Comparison of ENCODE assay signal across 15 mouse cellular contexts in the genomic region with DNA sequence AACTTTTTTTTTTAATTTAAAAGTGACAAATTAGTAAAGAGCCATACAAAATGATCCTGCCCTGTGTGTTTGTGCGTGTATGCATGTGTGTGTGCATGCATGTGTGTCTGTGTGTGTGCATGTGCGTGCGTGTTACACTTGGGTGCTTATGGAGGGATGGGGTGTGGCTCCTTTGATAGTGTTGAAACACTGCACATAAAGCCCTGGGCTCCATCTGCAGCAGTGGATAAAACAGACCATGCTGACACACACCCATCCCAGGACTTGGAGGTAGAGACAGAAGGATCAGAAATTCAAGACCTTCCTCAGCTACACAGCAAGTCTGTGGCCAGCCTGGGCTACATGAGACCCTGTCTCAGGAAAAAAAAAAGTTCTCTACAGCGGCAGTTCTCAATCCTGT.
"Had no signal": no experiment of that assay in that cellular context is flagged by ENCODE, and none has a peak within 500 bp of the region (broad histone marks: within the 10 kb centered on the region; RNA-seq: fewer than 3 reads in every experiment).

No protein-coding gene starts in this region.

- H3K27me3 ChIP-seq: neural tube, embryonic 15.5 days; stomach, embryonic 15.5 days had no signal

- H3K4me3 ChIP-seq: neural tube, embryonic 15.5 days; stomach, embryonic 15.5 days had no signal

- H3K27ac ChIP-seq: neural tube, embryonic 15.5 days; stomach, embryonic 15.5 days; stomach, postnatal 0 days had no signal

- H3K9ac ChIP-seq: neural tube, embryonic 15.5 days; stomach, embryonic 15.5 days had no signal

- H3K36me3 ChIP-seq: stomach, embryonic 15.5 days had no signal

- DNase-seq: retina, postnatal 1 day; right cerebral cortex, adult 18-20 months; right cerebral cortex, postnatal 14 days; right cerebral cortex, postnatal 25 days; right cerebral cortex, postnatal 4 days; spleen, adult 18-20 months; thymus, adult 18-20 months; thymus, adult 2 months; thymus, postnatal 14 days; thymus, postnatal 25 days; thymus, postnatal 36 days; thymus, postnatal 4 days had no signal

- H3K4me2 ChIP-seq: neural tube, embryonic 15.5 days; stomach, embryonic 15.5 days had no signal

- H3K4me1 ChIP-seq: neural tube, embryonic 15.5 days; stomach, embryonic 15.5 days had no signal

- H3K9me3 ChIP-seq: neural tube, embryonic 15.5 days; stomach, embryonic 15.5 days had no signal
